Mouse (Mus musculus): ENCODE results near the gene Tnfrsf23. TPM values are rescaled to one million over a fixed set of nuclear protein-coding genes. Genes with fewer than 3 reads are reported as not detected.

Gene Tnfrsf23
- 1 to 10 TPM; 7.1 to 9.6 TPM for total RNA-seq (2023)

GRCm38 (mm10) chr7:143685359-143686067 lies at the start of gene Tnfrsf23:
Gene Tnfrsf23 (minus strand): TSS chr7:143685872.

GRCm38 (mm10) chr7:143649034-143649768 lies 36.5 kb downstream of the Tnfrsf23 start, which contains the start of gene Tnfrsf22:
Gene Tnfrsf22 (minus strand): TSS chr7:143649661.

GRCm38 (mm10) chr7:143628540-143628939 lies 57.1 kb downstream of the Tnfrsf23 start, which contains the start of gene Tnfrsf26:
Gene Tnfrsf26 (minus strand): TSS chr7:143628722.

Other genes with a start within 250 kb of the Tnfrsf23 start
- under 1 TPM in 1 of 2 experiments, not detected in 1; 0.44 TPM for gene Cdkn1c, start 224.8 kb downstream of the Tnfrsf23 start, total RNA-seq (2023)
- 1 to 10 TPM; 1.1 to 1.3 TPM for gene Slc22a18, start 212.1 kb downstream of the Tnfrsf23 start, total RNA-seq (2023)
- gene Phlda2, start 182.7 kb downstream of the Tnfrsf23 start, total RNA-seq (2023) = not detected
- 10 to 100 TPM; 84.1 to 85.0 TPM for gene Nap1l4, start 136.8 kb downstream of the Tnfrsf23 start, total RNA-seq (2023)
- gene Cars, start 85.8 kb downstream of the Tnfrsf23 start, total RNA-seq (2023) = 10 to 100 TPM; 31.4 to 38.1 TPM
- 1 to 10 TPM; 8.0 to 8.6 TPM for gene Tnfrsf26, start 57.1 kb downstream of the Tnfrsf23 start, total RNA-seq (2023)
- gene Tnfrsf22, start 36.2 kb downstream of the Tnfrsf23 start, total RNA-seq (2023) = 1 to 10 TPM in 1 of 2 experiments, under 1 TPM in 1; 0.90 to 2.1 TPM
- gene Osbpl5, start 71.1 kb upstream of the Tnfrsf23 start, total RNA-seq (2023) = 1 to 10 TPM in 1 of 2 experiments, under 1 TPM in 1; 0.82 to 3.1 TPM
- gene Mrgprg, start 81.1 kb upstream of the Tnfrsf23 start, total RNA-seq (2023) = not detected
- under 1 TPM; 0.09 to 0.13 TPM for gene Mrgpre, start 98.6 kb upstream of the Tnfrsf23 start, total RNA-seq (2023)
- gene Nadsyn1, start 137.0 kb upstream of the Tnfrsf23 start, total RNA-seq (2023) = 1 to 10 TPM; 5.1 to 8.9 TPM
- 1 to 10 TPM; 5.6 to 7.3 TPM for gene Dhcr7, start 137.3 kb upstream of the Tnfrsf23 start, total RNA-seq (2023)
- not detected for gene Gm498, start 181.0 kb upstream of the Tnfrsf23 start, total RNA-seq (2023)

Data from neutrophil, adult 59 days (primary cell).